Mouse (Mus musculus) liver, adult 2 months (tissue): Measurements from ENCODE around the gene Hs1bp3.

ENCODE experiments used
- CTCF ChIP-seq: fragments of 200-500 bp; IDR thresholded peaks from 2 replicates; pipeline ENCODE4 v1.5.1; 2011; ENCODE audit warnings: low read depth, low read length, control low read depth
- POLR2A ChIP-seq: fragments of 200-500 bp; IDR thresholded peaks from 2 replicates; pipeline ENCODE4 v1.6.1; 2011; ENCODE audit warnings: low read length, control low read depth; ENCODE audit not compliant: insufficient read depth; ENCODE audit errors: extremely low read depth

DNA sequence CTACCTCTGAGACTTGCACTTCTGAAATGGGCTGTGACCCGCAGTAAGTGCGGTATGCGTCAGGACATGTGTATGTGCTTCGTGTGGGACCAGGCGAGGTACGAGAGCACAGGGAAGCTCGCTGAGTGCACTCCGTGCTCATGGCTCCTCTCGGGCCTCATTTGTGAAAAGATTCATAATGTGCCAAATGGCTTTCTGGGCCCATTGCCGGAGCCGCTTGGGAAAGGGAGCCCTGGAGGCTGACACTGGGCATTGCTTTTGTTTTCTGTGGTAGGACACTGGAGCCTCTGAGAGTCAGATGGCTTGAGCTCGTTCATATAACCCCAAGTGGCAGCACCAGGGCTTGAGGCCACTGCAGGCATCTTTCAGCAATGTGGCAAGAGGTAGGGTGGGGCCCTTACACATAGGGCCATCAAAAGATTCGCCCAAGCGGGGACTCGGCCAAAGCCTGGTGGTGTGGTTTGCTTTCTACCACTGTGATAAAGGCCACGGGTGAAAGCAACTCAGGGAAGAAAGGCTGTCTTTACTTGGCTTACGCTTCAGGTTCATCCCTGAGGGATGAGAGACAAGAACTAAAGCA lies 12.8 kb downstream of the Hs1bp3 start:
- TF ChIP-seq CTCF (no peak), POLR2A (no peak)
